Mouse (Mus musculus) cortical plate, adult 2 months (tissue): ENCODE measurements at regions not wholly inside any gene's neighbourhood (a gene's known extent, or its start where the extent isn't known, plus 50 kb on each side); places are given as distances from the start of the nearest gene placed in this dataset.

ENCODE experiments used
- CTCF ChIP-seq: fragments of 200-500 bp; IDR thresholded peaks from 2 replicates; pipeline ENCODE4 v1.5.1; 2011; ENCODE audit warnings: mild to moderate bottlenecking, control low read depth, low read length; ENCODE audit not compliant: insufficient read depth; ENCODE audit errors: extremely low read depth
- POLR2A ChIP-seq: fragments of 200-500 bp; IDR thresholded peaks from 2 replicates; pipeline ENCODE4 v1.6.1; 2011; ENCODE audit warnings: mild to moderate bottlenecking, low read length, control low read depth; ENCODE audit not compliant: insufficient read depth; ENCODE audit errors: extremely low read depth

GRCm38 (mm10) chr9:68402981-68403380, 250.6 kb upstream of the Rora start:
- TF ChIP-seq CTCF (no peak), POLR2A (no peak)
